Mouse (Mus musculus): ENCODE measurements at regions not wholly inside any gene's neighbourhood (a gene's known extent, or its start where the extent isn't known, plus 50 kb on each side); places are given as distances from the start of the nearest gene placed in this dataset.

DNA sequence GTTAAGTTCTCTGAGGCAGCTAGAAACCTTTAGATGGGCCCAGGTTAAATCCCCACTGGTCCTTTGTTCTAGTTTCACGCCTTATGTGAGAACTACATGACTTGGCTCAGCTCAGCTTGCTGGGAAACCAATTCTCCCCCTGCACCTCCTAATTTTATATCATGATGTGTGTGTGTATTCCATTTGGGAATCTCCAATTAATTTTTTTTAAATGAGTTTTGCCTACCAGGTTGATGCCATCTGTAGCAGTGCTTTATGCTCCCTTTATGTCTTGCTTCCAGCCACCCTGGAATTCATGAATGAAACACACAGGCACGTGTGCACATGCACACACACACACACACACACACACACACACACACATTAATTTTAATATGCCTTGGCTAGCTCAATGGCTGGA is 180.0 kb upstream of the Gli3 start:
- intact Hi-C loops (cut with DNase I) = no loop called here
- no peak for DNase-seq (ENCODE audit: extremely low spot score in 1 of 2, low spot score in 2 of 2)

GRCm38 (mm10) chr13:15298457-15298856 is 164.6 kb upstream of the Gli3 start:
- intact Hi-C loops (cut with DNase I) = no loop called here
- DNase-seq (ENCODE audit: extremely low spot score in 1 of 2, low spot score in 2 of 2) = no peak

DNA sequence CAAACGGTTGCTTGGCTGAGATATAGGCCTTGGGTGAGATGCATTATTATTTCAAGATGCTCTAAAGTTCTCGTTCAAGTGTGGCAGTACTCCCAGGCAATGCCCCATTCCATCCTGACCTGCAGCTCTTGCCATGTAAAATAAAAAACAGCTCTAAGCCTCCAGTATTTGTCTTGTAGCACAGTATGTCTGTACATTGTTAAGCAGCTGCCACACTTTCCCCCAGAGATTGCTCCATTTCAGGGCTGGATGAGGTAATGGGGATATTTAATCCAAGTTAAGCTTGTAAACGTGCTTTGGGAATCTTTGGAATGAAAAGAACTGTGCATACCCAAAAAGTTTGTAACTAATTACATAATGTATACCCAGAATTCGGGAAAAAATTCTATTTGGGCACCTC is 137.6 kb upstream of the Gli3 start:
- intact Hi-C loops (cut with DNase I) = no loop called here
- no peak for DNase-seq (ENCODE audit: extremely low spot score in 1 of 2, low spot score in 2 of 2)

- no peak for DNase-seq (ENCODE audit: extremely low spot score in 1 of 2, low spot score in 2 of 2)
Measured at GRCm38 (mm10) chr13:15326146-15326545, 136.9 kb upstream of the Gli3 start.

DNA sequence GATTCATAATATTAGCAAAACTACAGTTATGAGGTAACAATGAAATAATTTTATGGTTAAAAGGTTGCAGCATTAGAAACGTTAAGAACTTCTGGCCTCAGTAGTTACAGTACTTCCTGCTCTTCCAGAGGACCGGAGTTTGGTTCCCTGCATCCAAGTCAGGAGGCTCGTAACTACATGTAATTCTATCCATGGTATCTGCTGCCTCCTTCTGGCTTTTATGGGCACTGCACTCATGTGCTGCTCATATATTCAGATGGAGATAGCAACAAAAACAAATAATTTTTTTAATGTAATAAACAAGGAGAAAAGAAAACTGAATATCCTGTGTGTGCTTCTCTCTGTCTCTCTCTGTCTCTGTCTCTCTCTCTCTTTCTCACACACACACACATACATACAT is 133.5 kb upstream of the Gli3 start:
- no peak for DNase-seq (ENCODE audit: extremely low spot score in 1 of 2, low spot score in 2 of 2)
- intact Hi-C loops (cut with DNase I) = no loop called here

More at GRCm38 (mm10) chr13:15326146-15326545, 136.9 kb upstream of the Gli3 start:
- intact Hi-C loops (cut with DNase I) = no loop called here

- no peak for DNase-seq (ENCODE audit: extremely low spot score in 1 of 2, low spot score in 2 of 2)
- intact Hi-C loops (cut with DNase I) = no loop called here
Measured at GRCm38 (mm10) chr13:15343474-15343873, 119.6 kb upstream of the Gli3 start.

GRCm38 (mm10) chr13:15346866-15347265 is 116.2 kb upstream of the Gli3 start:
- intact Hi-C loops (cut with DNase I) = no loop called here
- DNase-seq (ENCODE audit: extremely low spot score in 1 of 2, low spot score in 2 of 2) = no peak

GRCm38 (mm10) chr13:15366437-15366836 is 96.6 kb upstream of the Gli3 start:
- intact Hi-C loops (cut with DNase I) = no loop called here
- DNase-seq (ENCODE audit: extremely low spot score in 1 of 2, low spot score in 2 of 2) = no peak

DNA sequence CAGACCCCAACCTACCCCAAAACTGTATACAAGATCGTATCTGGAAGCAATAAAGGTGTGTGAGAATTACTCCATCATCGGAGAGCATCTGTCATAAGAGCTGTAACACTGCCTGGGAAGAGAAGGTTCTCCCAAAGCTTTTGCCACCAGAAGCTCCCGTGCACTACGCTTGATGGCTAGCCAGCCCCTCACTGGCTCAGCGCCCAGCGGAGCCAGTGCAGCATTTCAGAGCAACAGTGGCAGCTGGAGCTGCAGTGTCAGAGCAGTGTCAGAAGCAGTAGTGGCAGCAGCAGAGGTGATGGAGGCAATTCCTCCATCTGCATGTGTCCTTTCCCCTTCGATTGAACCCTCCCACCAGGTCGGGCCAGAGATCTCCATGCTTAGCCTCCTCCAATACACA is 83.0 kb upstream of the Gli3 start:
- no peak for DNase-seq (ENCODE audit: extremely low spot score in 1 of 2, low spot score in 2 of 2)
- intact Hi-C loops (cut with DNase I) = no loop called here

DNA sequence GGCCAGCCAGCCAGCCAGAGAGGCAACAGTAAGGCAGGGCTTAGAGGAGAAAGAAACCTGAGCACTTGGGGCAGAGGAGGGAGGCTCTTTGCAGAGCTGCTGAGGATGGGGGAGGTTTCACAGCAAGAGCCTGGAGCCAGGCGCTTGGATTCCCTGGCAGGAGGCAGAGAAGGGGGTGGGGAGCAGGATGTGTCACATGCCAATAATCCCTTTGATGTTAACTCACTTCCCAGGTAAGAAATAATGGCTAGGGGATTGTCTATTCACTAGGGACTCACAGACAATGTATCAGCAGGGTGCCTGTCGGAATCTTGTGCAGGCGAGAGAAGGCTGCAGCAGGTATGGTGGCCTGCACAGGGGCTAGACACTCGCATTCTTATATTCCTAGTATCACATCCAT is 67.8 kb upstream of the Gli3 start:
- intact Hi-C loops (cut with DNase I) = no loop called here
- peak in 1 of 2 experiments; percentile 50 for DNase-seq (ENCODE audit: extremely low spot score in 1 of 2, low spot score in 2 of 2)

- DNase-seq (ENCODE audit: extremely low spot score in 1 of 2, low spot score in 2 of 2) = no peak
- intact Hi-C loops (cut with DNase I) = no loop called here
Measured at GRCm38 (mm10) chr13:15395694-15396093, 67.3 kb upstream of the Gli3 start.

GRCm38 (mm10) chr13:15398677-15399076 is 64.4 kb upstream of the Gli3 start:
- DNase-seq (ENCODE audit: extremely low spot score in 1 of 2, low spot score in 2 of 2) = no peak
- intact Hi-C loops (cut with DNase I) = no loop called here
